Mouse (Mus musculus) stomach, postnatal 0 days (tissue): ENCODE measurements around the gene Timp3.

Experiments used
- CTCF ChIP-seq: IDR thresholded peaks from 2 replicates; pipeline ENCODE4 v1.5.1; 2016; ENCODE audit warnings: antibody characterized with exemption, low read depth, mild to moderate bottlenecking, moderate library complexity
- EP300 ChIP-seq: optimal IDR thresholded peaks from 2 replicates; pipeline ENCODE3; 2016; ENCODE audit warnings: antibody characterized with exemption

DNA sequence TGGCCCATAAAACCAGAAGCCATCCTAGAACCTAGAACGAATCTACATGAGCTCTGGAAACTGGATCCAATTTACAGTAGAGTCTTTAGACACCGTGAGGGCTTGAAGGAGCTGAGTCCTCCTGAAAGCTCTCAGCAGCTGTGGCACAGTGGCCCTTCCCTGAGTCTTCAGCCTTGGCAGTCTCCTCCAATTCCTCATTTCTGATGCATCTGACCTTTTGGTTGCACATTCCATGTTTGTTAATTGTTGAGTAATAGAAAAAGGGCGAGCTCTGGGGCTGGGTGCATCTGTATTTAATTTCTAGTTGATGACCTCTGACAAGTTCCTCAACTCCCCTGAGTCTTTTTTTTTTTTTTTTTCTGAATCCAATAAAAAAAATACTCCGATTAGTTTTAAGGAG lies 28.0 kb downstream of the Timp3 start:
- TF ChIP-seq CTCF, result no peak
- no peak for TF ChIP-seq EP300
